Mouse (Mus musculus): Measurements from ENCODE around the gene Gm572.

DNA sequence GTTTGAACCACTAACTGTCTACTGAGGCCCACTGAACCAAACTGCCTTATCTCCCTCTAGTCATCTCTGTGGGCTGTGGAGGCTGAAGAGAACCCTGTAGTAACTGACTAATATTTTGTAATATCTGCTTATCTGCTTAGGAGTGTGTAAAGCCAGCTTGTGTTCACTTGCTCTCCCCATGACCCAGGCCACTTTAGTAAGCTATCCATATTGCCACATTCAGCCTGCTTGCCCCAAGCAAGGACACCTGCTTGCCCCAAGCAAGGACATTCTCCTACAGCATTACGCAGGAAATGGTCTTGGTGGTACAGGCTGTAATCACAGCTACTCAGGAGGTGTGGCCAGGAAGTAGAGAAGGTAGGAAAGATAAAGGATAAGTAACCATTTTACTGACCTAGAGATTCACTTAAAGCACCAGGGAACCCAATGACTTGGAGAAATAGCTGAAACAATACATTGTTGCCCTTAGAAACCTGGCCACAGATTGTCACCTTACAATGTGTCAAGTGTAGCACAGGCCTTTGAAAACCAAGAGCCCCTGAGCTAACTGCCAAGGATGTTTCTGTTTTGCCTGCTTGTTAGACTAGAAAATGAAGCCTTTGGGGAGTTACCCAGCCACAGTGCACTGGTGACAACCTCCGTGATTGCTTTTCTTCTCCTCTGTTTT is 9.6 kb upstream of the Gm572 start:
- TF ChIP-seq POLR2AphosphoS2 (IDR thresholded peaks at IDR 0.05; ENCODE audit: low read length), result no peak
- TF ChIP-seq HCFC1 (IDR thresholded peaks at IDR 0.05; ENCODE audit: low read depth, low read length), result no peak
- TF ChIP-seq GABPA (IDR thresholded peaks at IDR 0.05; ENCODE audit: low read depth, low read length), result no peak
- TF ChIP-seq CTCF (IDR thresholded peaks at IDR 0.05 in 2 of 3, conservative IDR thresholded peaks at IDR 0.05 in 1 of 3; ENCODE audit: control insufficient read depth in 1 of 3, insufficient read depth in 1 of 3, low read depth in 2 of 3, low read length in 3 of 3, poor library complexity in 1 of 3, severe bottlenecking in 1 of 3), result no peak
- no peak for TF ChIP-seq USF1 (IDR thresholded peaks at IDR 0.05; ENCODE audit: low read depth, low read length)
- no peak for TF ChIP-seq POLR2A (IDR thresholded peaks at IDR 0.05; ENCODE audit: control insufficient read depth in 1 of 2, insufficient read depth in 1 of 2, low read depth in 1 of 2, low read length in 2 of 2, poor library complexity in 1 of 2)
- no peak for TF ChIP-seq SMC3 (IDR thresholded peaks at IDR 0.05; ENCODE audit: low read depth, low read length)
- peak; percentile 18 to 38; a peak in 2 of 4 replicates for TF ChIP-seq EP300 (IDR thresholded peaks at IDR 0.05; ENCODE audit: low read depth in 1 of 2, low read length in 2 of 2)
- no peak for TF ChIP-seq NELFE (IDR thresholded peaks at IDR 0.05; ENCODE audit: low read depth, low read length)
- TF ChIP-seq MAX (IDR thresholded peaks at IDR 0.05; ENCODE audit: low read length), result no peak
- no peak for TF ChIP-seq ZNF384 (IDR thresholded peaks at IDR 0.05; ENCODE audit: low read depth, low read length)
- peak; percentile 30; the same call in 1 of the 2 replicates for TF ChIP-seq RCOR1 (IDR thresholded peaks at IDR 0.05; ENCODE audit: low read depth, low read length)

All from MEL (cell line).